Mouse (Mus musculus): ENCODE measurements around the gene Ankdd1a. TPM values are rescaled to one million over a fixed set of nuclear protein-coding genes. Genes with fewer than 3 reads are reported as not detected.
A peak's percentile ranks its signal among the peaks of the same experiment; 100 is the strongest.

Gene Ankdd1a
- total RNA-seq, 4 experiments from 2014 or later: 3.8 to 6.4 (median 4.8) TPM

GRCm38 (mm10) chr9:65508449-65508848 is 11.5 kb downstream of the Ankdd1a start:
- no peak for DNase-seq (ENCODE audit: low spot score in 2 of 2)

GRCm38 (mm10) chr9:65502721-65503505 is 17.1 kb downstream of the Ankdd1a start:
- DNase-seq (ENCODE audit: low spot score in 2 of 2): no peak

- no peak for DNase-seq (ENCODE audit: low spot score in 2 of 2)
Measured at GRCm38 (mm10) chr9:65502146-65502545, 17.8 kb downstream of the Ankdd1a start.

- no peak for DNase-seq (ENCODE audit: low spot score in 2 of 2)
Measured at GRCm38 (mm10) chr9:65492851-65493250, 27.1 kb downstream of the Ankdd1a start.

- no peak for DNase-seq (ENCODE audit: low spot score in 2 of 2)
Measured at GRCm38 (mm10) chr9:65492351-65492750, 27.6 kb downstream of the Ankdd1a start.

GRCm38 (mm10) chr9:65491476-65491875 is 28.5 kb downstream of the Ankdd1a start:
- no peak for DNase-seq (ENCODE audit: low spot score in 2 of 2)

GRCm38 (mm10) chr9:65480071-65480470 is 39.9 kb downstream of the Ankdd1a start:
- DNase-seq (ENCODE audit: low spot score in 2 of 2): no peak

GRCm38 (mm10) chr9:65479158-65479557 is 40.8 kb downstream of the Ankdd1a start:
- no peak for DNase-seq (ENCODE audit: low spot score in 2 of 2)

GRCm38 (mm10) chr9:65472769-65473168 is 47.2 kb downstream of the Ankdd1a start:
- DNase-seq (ENCODE audit: low spot score in 2 of 2): no peak

- DNase-seq (ENCODE audit: low spot score in 2 of 2): no peak
Measured at GRCm38 (mm10) chr9:65467686-65468085, 52.3 kb downstream of the Ankdd1a start.

GRCm38 (mm10) chr9:65465241-65465640 is 54.8 kb downstream of the Ankdd1a start:
- no peak for DNase-seq (ENCODE audit: low spot score in 2 of 2)

GRCm38 (mm10) chr9:65464161-65464560 is 55.8 kb downstream of the Ankdd1a start:
- DNase-seq (ENCODE audit: low spot score in 2 of 2): no peak

- no peak for DNase-seq (ENCODE audit: low spot score in 2 of 2)
Measured at GRCm38 (mm10) chr9:65462544-65462943, 57.4 kb downstream of the Ankdd1a start.

- peak; percentile 88 to 90 for DNase-seq (ENCODE audit: low spot score in 2 of 2)
Measured at GRCm38 (mm10) chr9:65460732-65461442, 59.1 kb downstream of the Ankdd1a start, which contains the start of gene Spg21. Gene Spg21 (plus strand): TSS chr9:65460947.

- no peak for DNase-seq (ENCODE audit: low spot score in 2 of 2)
Measured at GRCm38 (mm10) chr9:65460198-65460597, 59.8 kb downstream of the Ankdd1a start.

GRCm38 (mm10) chr9:65458975-65459374 is 61.0 kb downstream of the Ankdd1a start:
- no peak for DNase-seq (ENCODE audit: low spot score in 2 of 2)

GRCm38 (mm10) chr9:65447951-65448350 is 72.0 kb downstream of the Ankdd1a start:
- DNase-seq (ENCODE audit: low spot score in 2 of 2): no peak

- DNase-seq (ENCODE audit: low spot score in 2 of 2): no peak
Measured at GRCm38 (mm10) chr9:65444692-65445091, 75.3 kb downstream of the Ankdd1a start.
